Mouse (Mus musculus) MEL (cell line): Measurements from ENCODE around the gene Pknox1.

ENCODE experiments used
- CTCF ChIP-seq, 3 experiments: IDR thresholded peaks in 2 of 3; conservative IDR thresholded peaks in 1 of 3; 2 replicates each; pipeline ENCODE4 v1.5.1; 2011 to 2012; ENCODE audit warnings: low read length in 3 of 3, low read depth in 2 of 3, mild to moderate bottlenecking in 2 of 3, improper control_type of control experiment in 1 of 3, inconsistent platforms in 1 of 3, mixed read lengths in 1 of 3, moderate library complexity in 1 of 3; ENCODE audit not compliant: control insufficient read depth in 1 of 3, insufficient read depth in 1 of 3, poor library complexity in 1 of 3, severe bottlenecking in 1 of 3
- EP300 ChIP-seq, 2 experiments: IDR thresholded peaks; 2 replicates each; pipeline ENCODE4 v1.6.1; 2011; ENCODE audit warnings: improper control_type of control experiment in 2 of 2, low read length in 2 of 2, low read depth in 1 of 2, mild to moderate bottlenecking in 1 of 2
- MAX ChIP-seq: IDR thresholded peaks from 2 replicates; pipeline ENCODE4 v1.6.1; 2011; ENCODE audit warnings: low read length, improper control_type of control experiment
- MXI1 ChIP-seq: IDR thresholded peaks from 2 replicates; pipeline ENCODE4 v1.6.1; 2011; ENCODE audit warnings: mild to moderate bottlenecking, low read depth, low read length, improper control_type of control experiment
- MYC ChIP-seq: IDR thresholded peaks from 2 replicates; pipeline ENCODE4 v1.6.1; 2011; ENCODE audit warnings: low read depth, mild to moderate bottlenecking, low read length, improper control_type of control experiment, moderate library complexity
- NRF1 ChIP-seq: IDR thresholded peaks from 2 replicates; pipeline ENCODE4 v1.6.1; 2014; ENCODE audit warnings: low read depth, mild to moderate bottlenecking, inconsistent platforms, low read length, improper control_type of control experiment, moderate library complexity; ENCODE audit not compliant: poor library complexity, insufficient read depth, severe bottlenecking
- POLR2A ChIP-seq, 2 experiments: IDR thresholded peaks; 2 replicates each; pipeline ENCODE4 v1.6.1; 2011 to 2012; ENCODE audit warnings: low read length in 2 of 2, mild to moderate bottlenecking in 2 of 2, control low read depth in 1 of 2, improper control_type of control experiment in 1 of 2, low read depth in 1 of 2, moderate library complexity in 1 of 2; ENCODE audit not compliant: control insufficient read depth in 1 of 2, insufficient read depth in 1 of 2, poor library complexity in 1 of 2
- POLR2AphosphoS2 ChIP-seq: IDR thresholded peaks from 2 replicates; pipeline ENCODE4 v1.6.1; 2011; ENCODE audit warnings: low read length, improper control_type of control experiment
- SMC3 ChIP-seq: IDR thresholded peaks from 2 replicates; pipeline ENCODE4 v1.6.1; 2011; ENCODE audit warnings: low read depth, low read length, improper control_type of control experiment
- TAL1 ChIP-seq: IDR thresholded peaks from 2 replicates; pipeline ENCODE4 v1.6.1; 2012; ENCODE audit warnings: mild to moderate bottlenecking, inconsistent platforms, low read length, moderate library complexity, mixed read lengths
- USF1 ChIP-seq: IDR thresholded peaks from 2 replicates; pipeline ENCODE4 v1.6.1; 2014; ENCODE audit warnings: low read depth, mild to moderate bottlenecking, inconsistent platforms, low read length, improper control_type of control experiment, moderate library complexity
- ZKSCAN1 ChIP-seq: IDR thresholded peaks from 2 replicates; pipeline ENCODE4 v1.6.1; 2012; ENCODE audit warnings: low read depth, mild to moderate bottlenecking, inconsistent platforms, low read length, improper control_type of control experiment, moderate library complexity
- ZNF384 ChIP-seq: IDR thresholded peaks from 2 replicates; pipeline ENCODE4 v1.6.1; 2012; ENCODE audit warnings: low read depth, mild to moderate bottlenecking, inconsistent platforms, low read length, improper control_type of control experiment

DNA sequence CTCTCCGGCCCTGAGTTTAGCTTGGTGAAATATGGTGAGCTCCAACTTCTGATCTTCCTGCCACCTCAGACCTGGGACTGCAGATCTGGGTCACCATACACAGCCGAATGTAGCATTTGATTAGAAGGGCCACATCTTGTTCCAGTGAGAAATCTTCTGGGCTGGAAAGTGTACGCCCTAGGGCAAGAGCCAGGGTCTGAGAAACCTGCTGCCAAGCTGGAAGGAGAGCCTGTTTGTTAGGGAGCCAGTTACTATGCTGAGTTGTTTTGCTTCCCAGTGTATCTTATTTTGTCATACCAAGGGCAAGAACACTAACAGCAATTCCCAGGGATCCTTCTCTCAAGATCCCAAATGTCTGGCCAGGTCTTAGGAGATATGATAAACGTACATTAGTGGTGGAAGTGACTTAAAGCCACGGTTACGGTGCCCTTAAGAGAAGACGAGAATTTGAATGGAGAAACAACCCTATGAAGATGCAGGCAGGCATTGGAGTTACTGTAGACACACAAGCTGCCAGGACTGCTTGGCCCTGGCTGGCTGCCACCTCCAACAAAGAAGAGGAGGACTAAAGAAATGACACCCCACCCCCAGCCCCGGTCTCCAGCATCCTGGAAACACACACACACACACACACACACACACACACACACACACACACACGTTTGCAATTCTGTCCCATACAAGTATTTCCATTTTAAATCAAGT is 73.5 kb downstream of the Pknox1 start:
- no peak for TF ChIP-seq EP300 (IDR thresholded peaks at IDR 0.05; ENCODE audit: low read depth in 1 of 2, low read length in 2 of 2)
- no peak for TF ChIP-seq POLR2A (IDR thresholded peaks at IDR 0.05; ENCODE audit: control insufficient read depth in 1 of 2, insufficient read depth in 1 of 2, low read depth in 1 of 2, low read length in 2 of 2, poor library complexity in 1 of 2)
- TF ChIP-seq NRF1, result no peak
- TF ChIP-seq MYC, result no peak
- no peak for TF ChIP-seq ZKSCAN1
- TF ChIP-seq POLR2AphosphoS2, result no peak
- TF ChIP-seq CTCF (IDR thresholded peaks at IDR 0.05 in 2 of 3, conservative IDR thresholded peaks at IDR 0.05 in 1 of 3; ENCODE audit: control insufficient read depth in 1 of 3, insufficient read depth in 1 of 3, low read depth in 2 of 3, low read length in 3 of 3, poor library complexity in 1 of 3, severe bottlenecking in 1 of 3), result no peak
- TF ChIP-seq MXI1, result no peak
- no peak for TF ChIP-seq ZNF384
- TF ChIP-seq TAL1, result no peak
- TF ChIP-seq MAX, result no peak
- no peak for TF ChIP-seq USF1
- TF ChIP-seq SMC3, result no peak
